Mouse (Mus musculus) erythroblast, embryonic 14.5 days (primary cell): ENCODE results near the gene Hs6st1.

ENCODE experiments used
- GATA1 ChIP-seq: IDR thresholded peaks from 2 replicates; pipeline ENCODE4 v1.6.1; 2012; ENCODE audit warnings: low read length, inconsistent platforms, mixed read lengths
- TAL1 ChIP-seq: IDR thresholded peaks from 3 replicates; pipeline ENCODE4 v1.6.1; 2012; ENCODE audit warnings: low read length, inconsistent platforms, mixed read lengths

GRCm38 (mm10) chr1:36065761-36066150 is 2.4 kb upstream of the Hs6st1 start:
- TF ChIP-seq TAL1 = no peak
- no peak for TF ChIP-seq GATA1
